Mouse (Mus musculus): ENCODE results near the gene Gm49416. TPM values are rescaled to one million over a fixed set of nuclear protein-coding genes. Genes with fewer than 3 reads are reported as not detected.

The Gm49416 gene
- total RNA-seq (2023), result not detected

GRCm38 (mm10) chr19:8888511-8889385 is at the start of gene Gm49416, which contains the start of gene 1810009A15Rik:
TSS of gene Gm49416 (plus strand) at chr19:8888926.
TSS of gene 1810009A15Rik (plus strand) at chr19:8888853.

GRCm38 (mm10) chr19:8839103-8839907 is 49.4 kb upstream of the Gm49416 start, which contains the start of gene Gng3:
TSS of gene Gng3 (minus strand) at chr19:8839194.

GRCm38 (mm10) chr19:8850402-8850901 is 38.3 kb upstream of the Gm49416 start, which contains the start of gene Lrrn4cl:
TSS of gene Lrrn4cl (plus strand) at chr19:8850768.

GRCm38 (mm10) chr19:8871267-8872186 is 17.2 kb upstream of the Gm49416 start, which contains the start of gene Ubxn1:
TSS of gene Ubxn1 (plus strand) at chr19:8871496.

GRCm38 (mm10) chr19:8880311-8881033 is 8.3 kb upstream of the Gm49416 start, which contains the start of gene Uqcc3:
TSS of gene Uqcc3 (minus strand) at chr19:8880923.

GRCm38 (mm10) chr19:8883616-8884015 is 5.1 kb upstream of the Gm49416 start, which contains the start of the genes Lbhd1 and Gm49403:
TSS of gene Lbhd1 (plus strand) at chr19:8883732.
TSS of gene Gm49403 (plus strand) at chr19:8883930.

GRCm38 (mm10) chr19:8892829-8893766 is 4.4 kb downstream of the Gm49416 start, which contains the start of gene Ints5:
TSS of gene Ints5 (plus strand) at chr19:8893005.

GRCm38 (mm10) chr19:8897865-8898495 is 9.3 kb downstream of the Gm49416 start, which contains the start of gene Ganab:
TSS of gene Ganab (plus strand) at chr19:8898071.

GRCm38 (mm10) chr19:8920073-8920736 is 31.5 kb downstream of the Gm49416 start, which contains the start of gene B3gat3:
TSS of gene B3gat3 (plus strand) at chr19:8920374.

GRCm38 (mm10) chr19:8929224-8930088 is 40.7 kb downstream of the Gm49416 start, which contains the start of the genes Rom1 and Eml3:
TSS of gene Rom1 (minus strand) at chr19:8929356.
TSS of gene Eml3 (plus strand) at chr19:8929552.

GRCm38 (mm10) chr19:8941515-8942217 is 52.9 kb downstream of the Gm49416 start, which contains the start of gene Mta2:
TSS of gene Mta2 (plus strand) at chr19:8941875.

Other genes with a start within 250 kb of the Gm49416 start
- not detected for gene Chrm1, start 225.1 kb upstream of the Gm49416 start, total RNA-seq (2023)
- 174 TPM for gene Slc3a2, start 165.6 kb upstream of the Gm49416 start, total RNA-seq (2023)
- 92.0 TPM for gene Wdr74, start 153.1 kb upstream of the Gm49416 start, total RNA-seq (2023)
- 7.7 TPM for gene 1700092M07Rik, start 148.2 kb upstream of the Gm49416 start, total RNA-seq (2023)
- gene Stx5a, start 147.5 kb upstream of the Gm49416 start, total RNA-seq (2023), result 251 TPM
- 533 TPM for gene Nxf1, start 131.9 kb upstream of the Gm49416 start, total RNA-seq (2023)
- gene Tmem223, start 117.9 kb upstream of the Gm49416 start, total RNA-seq (2023), result 39.0 TPM
- gene Tmem179b, start 114.5 kb upstream of the Gm49416 start, total RNA-seq (2023), result 68.8 TPM
- gene Taf6l, start 102.5 kb upstream of the Gm49416 start, total RNA-seq (2023), result 10.7 TPM
- gene Polr2g, start 90.3 kb upstream of the Gm49416 start, total RNA-seq (2023), result 62.8 TPM
- gene Zbtb3, start 86.4 kb upstream of the Gm49416 start, total RNA-seq (2023), result 0.77 TPM
- 25.7 TPM for gene Ttc9c, start 69.6 kb upstream of the Gm49416 start, total RNA-seq (2023)
- 104 TPM for gene Hnrnpul2, start 68.9 kb upstream of the Gm49416 start, total RNA-seq (2023)
- 8.5 TPM for gene AC129217.1, start 59.2 kb upstream of the Gm49416 start, total RNA-seq (2023)
- gene Bscl2, start 51.5 kb upstream of the Gm49416 start, total RNA-seq (2023), result 39.8 TPM
- not detected for gene Gng3, start 49.7 kb upstream of the Gm49416 start, total RNA-seq (2023)
- 1.0 TPM for gene Lrrn4cl, start 38.2 kb upstream of the Gm49416 start, total RNA-seq (2023)
- 118 TPM for gene Ubxn1, start 17.4 kb upstream of the Gm49416 start, total RNA-seq (2023)
- 36.8 TPM for gene Uqcc3, start 8.0 kb upstream of the Gm49416 start, total RNA-seq (2023)
- gene Lbhd1, start 5.2 kb upstream of the Gm49416 start, total RNA-seq (2023), result 15.5 TPM
- not detected for gene Gm49403, start 5.0 kb upstream of the Gm49416 start, total RNA-seq (2023)
- 28.3 TPM for gene 1810009A15Rik, start 73 bp upstream of the Gm49416 start, total RNA-seq (2023)
- gene Ints5, start 4.1 kb downstream of the Gm49416 start, total RNA-seq (2023), result 21.0 TPM
- 133 TPM for gene Ganab, start 9.1 kb downstream of the Gm49416 start, total RNA-seq (2023)
- 47.9 TPM for gene B3gat3, start 31.4 kb downstream of the Gm49416 start, total RNA-seq (2023)
- 4.2 TPM for gene Rom1, start 40.4 kb downstream of the Gm49416 start, total RNA-seq (2023)
- 81.1 TPM for gene Eml3, start 40.6 kb downstream of the Gm49416 start, total RNA-seq (2023)
- gene Mta2, start 52.9 kb downstream of the Gm49416 start, total RNA-seq (2023), result 190 TPM
- gene Tut1, start 64.9 kb downstream of the Gm49416 start, total RNA-seq (2023), result 37.9 TPM
- 593 TPM for gene Eef1g, start 78.1 kb downstream of the Gm49416 start, total RNA-seq (2023)
- 73.0 TPM for gene Ahnak, start 100.4 kb downstream of the Gm49416 start, total RNA-seq (2023)
- gene Scgb1a1, start 199.0 kb downstream of the Gm49416 start, total RNA-seq (2023), result not detected
- gene Asrgl1, start 246.7 kb downstream of the Gm49416 start, total RNA-seq (2023), result 10.7 TPM